Mouse (Mus musculus): ENCODE measurements around the gene Gm17617. TPM values are rescaled to one million over a fixed set of nuclear protein-coding genes. Genes with fewer than 3 reads are reported as not detected.
"Not testable (repeated sequence)": the region's sequence is repeated elsewhere in the genome, so short reads cannot be mapped to it uniquely, and the experiment has no call there.

Gene Gm17617
- polyA plus RNA-seq, 1 experiment from 2014 or later, result not detected

DNA sequence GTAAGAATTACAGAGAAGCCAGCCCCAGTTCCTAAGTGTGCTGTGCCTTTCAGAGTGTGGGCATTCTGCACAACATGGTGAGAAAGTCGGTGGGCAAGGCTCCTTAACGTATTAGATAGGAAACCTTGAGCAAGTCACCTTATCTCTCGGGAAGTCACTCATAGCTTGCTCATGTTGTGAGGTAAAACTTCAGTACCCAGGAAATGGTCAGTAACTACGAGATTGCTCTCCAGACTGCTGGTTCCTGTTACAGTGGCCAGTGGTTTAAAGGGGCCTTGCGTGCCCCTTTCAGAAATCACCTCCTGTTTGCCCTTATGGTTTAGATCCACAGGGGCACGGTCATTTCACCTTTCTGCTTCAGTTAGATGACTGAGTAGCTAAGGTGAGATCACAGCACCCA is 19.0 kb downstream of the Gm17617 start:
- Histone ChIP-seq H3K36me3 (peaks cover 65% of the 10 kb centered on the region), H3K4me3 (replicated peaks) (no peak overlapping the region), H3K9me3 (no peaks in the 10 kb centered on the region), H3K27me3 (no peaks in the 10 kb centered on the region), H3K9ac (replicated peaks) (no peak overlapping the region), H3K27ac (no peak overlapping the region), H3K4me2 (replicated peaks) (no peak overlapping the region), H3K4me1 (replicated peaks) (no peaks in the 10 kb centered on the region)
- 89% methylated on average over 6 of the region's 6 CpGs for WGBS
- no peak for ATAC-seq

DNA sequence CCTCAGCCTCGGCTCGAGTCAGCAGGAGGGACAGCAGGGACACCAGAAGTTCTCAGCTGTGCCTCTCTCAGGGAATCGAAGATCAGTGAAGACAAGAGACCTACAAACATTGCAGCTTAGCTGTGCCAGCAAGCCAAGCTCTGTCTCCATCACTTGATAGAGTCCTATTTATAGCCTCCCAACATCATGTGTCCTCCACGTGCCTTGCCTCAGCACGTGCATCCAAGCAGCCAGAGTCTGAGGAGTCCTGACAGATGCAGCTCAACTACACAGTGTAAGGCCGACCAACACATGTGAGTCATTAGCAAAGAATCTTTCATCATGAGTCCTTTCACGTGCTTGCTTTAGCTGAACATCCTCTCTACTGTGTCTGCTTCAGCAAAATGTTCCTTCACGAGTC is 25.7 kb downstream of the Gm17617 start:
- 93% methylated on average over 8 of the region's 8 CpGs for WGBS
- no peak for ATAC-seq
- H3K9ac ChIP-seq (replicated peaks), result no peak overlapping the region
- no peaks in the 10 kb centered on the region for H3K9me3 ChIP-seq
- no peak overlapping the region for H3K4me2 ChIP-seq (replicated peaks)
- H3K4me3 ChIP-seq (replicated peaks), result no peak overlapping the region
- H3K4me1 ChIP-seq (replicated peaks), result peaks cover 14% of the 10 kb centered on the region
- no peak overlapping the region for H3K27ac ChIP-seq
- H3K36me3 ChIP-seq, result peaks cover 24% of the 10 kb centered on the region
- no peaks in the 10 kb centered on the region for H3K27me3 ChIP-seq

DNA sequence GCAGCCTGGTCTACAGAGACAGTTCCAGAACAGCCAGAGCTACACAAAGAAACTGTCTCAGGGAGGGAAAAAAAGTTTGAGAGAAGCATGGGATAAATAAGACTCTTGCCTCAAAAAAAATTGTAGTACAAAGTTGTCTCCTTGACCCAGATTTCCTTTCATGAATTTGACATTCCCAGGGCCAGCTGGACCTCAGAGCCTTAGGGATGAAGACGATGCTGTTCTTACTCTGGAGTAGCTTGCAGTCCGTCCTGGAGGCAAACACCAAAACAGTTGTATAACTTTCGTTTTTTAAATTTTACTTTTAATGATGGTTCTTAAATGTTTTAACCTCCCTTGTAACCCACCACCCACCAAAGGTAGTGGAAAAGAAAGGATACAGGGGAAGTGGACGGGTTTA is 26.2 kb downstream of the Gm17617 start:
- H3K36me3 ChIP-seq, result peaks cover 23% of the 10 kb centered on the region
- no peak overlapping the region for H3K9ac ChIP-seq (replicated peaks)

DNA sequence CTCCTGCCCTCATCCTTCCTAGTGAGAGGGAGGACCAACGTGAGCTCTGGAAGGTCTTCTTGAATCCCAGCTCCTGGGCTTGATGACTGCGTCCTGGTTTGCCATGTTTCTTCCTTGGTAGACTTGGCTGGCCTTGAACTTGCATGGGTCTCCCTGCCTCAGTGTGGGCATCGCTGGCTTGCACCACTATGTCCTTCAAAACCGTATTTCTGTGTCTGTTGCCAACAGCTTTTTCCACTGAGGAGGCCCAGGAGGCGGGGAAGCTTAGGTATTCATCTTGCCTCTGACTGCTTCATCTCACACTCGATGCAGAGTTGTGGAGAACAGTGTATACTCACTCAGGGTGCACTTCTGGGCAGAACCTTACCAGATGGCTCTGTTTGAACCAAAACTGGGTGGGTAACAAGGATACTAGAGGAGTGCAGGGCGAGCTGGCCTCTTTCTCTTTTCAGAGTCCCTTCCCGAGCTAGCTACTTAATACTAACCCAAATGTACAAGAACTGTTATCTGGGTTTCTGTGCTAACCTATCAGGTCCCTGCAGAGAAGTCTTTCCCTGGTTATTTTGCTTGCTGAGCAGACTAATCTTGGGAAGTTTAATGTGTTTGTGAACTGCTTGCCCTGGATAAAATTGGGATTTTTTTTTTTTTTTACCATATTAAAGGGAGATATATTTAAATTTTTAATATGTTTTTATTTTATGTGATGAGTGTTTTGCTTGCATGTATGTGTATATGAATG is 27.2 kb downstream of the Gm17617 start:
- no peaks in the 10 kb centered on the region for H3K27me3 ChIP-seq
- peaks cover 14% of the 10 kb centered on the region for H3K4me1 ChIP-seq (replicated peaks)
- WGBS, result 21% methylated on average over 8 of the region's 8 CpGs
- H3K27ac ChIP-seq, result no peak overlapping the region
- no peak for ATAC-seq
- peaks cover 18% of the 10 kb centered on the region for H3K36me3 ChIP-seq
- peak overlapping the region; percentile 84 for H3K9ac ChIP-seq (replicated peaks)
- peak overlapping the region; percentile 90 for H3K4me3 ChIP-seq (replicated peaks)
- H3K9me3 ChIP-seq, result no peaks in the 10 kb centered on the region
- peak overlapping the region; percentile 83 for H3K4me2 ChIP-seq (replicated peaks)

More for the DNA sequence above, 26.2 kb downstream of the Gm17617 start:
- no peak for ATAC-seq
- Histone ChIP-seq H3K4me1 (replicated peaks) (peaks cover 14% of the 10 kb centered on the region), H3K9me3 (no peaks in the 10 kb centered on the region), H3K4me3 (replicated peaks) (no peak overlapping the region), H3K27ac (no peak overlapping the region), H3K4me2 (replicated peaks) (no peak overlapping the region), H3K27me3 (no peaks in the 10 kb centered on the region)
- WGBS, result 96% methylated on average over 4 of the region's 4 CpGs

- under 1% methylated on average over 66 of the region's 66 CpGs for WGBS
- peak; percentile 94 for ATAC-seq
- Histone ChIP-seq H3K27ac (peak within 1 kb of the TSS; percentile 86), H3K36me3 (peaks cover 18% of the 10 kb centered on the region), H3K4me1 (replicated peaks) (peaks cover 14% of the 10 kb centered on the region), H3K4me2 (replicated peaks) (peak within 1 kb of the TSS; percentile 83), H3K4me3 (replicated peaks) (peak within 1 kb of the TSS; percentile 90), H3K9me3 (no peaks in the 10 kb centered on the region), H3K27me3 (no peaks in the 10 kb centered on the region), H3K9ac (replicated peaks) (peak within 1 kb of the TSS; percentile 84)
These were observed 28.0 kb downstream of the Gm17617 start, which contains the start of gene Zfp346 for GRCm38 (mm10) chr13:55105045-55105952. Gene Zfp346, plus strand, starts transcription at chr13:55105311.

- no peak for ATAC-seq
- Histone ChIP-seq H3K36me3 (peaks cover 10% of the 10 kb centered on the region), H3K4me1 (replicated peaks) (peaks cover 24% of the 10 kb centered on the region), H3K9me3 (no peaks in the 10 kb centered on the region), H3K4me2 (replicated peaks) (no peak overlapping the region), H3K9ac (replicated peaks) (no peak overlapping the region), H3K4me3 (replicated peaks) (no peak overlapping the region), H3K27me3 (no peaks in the 10 kb centered on the region), H3K27ac (no peak overlapping the region)
- 71% methylated on average over 2 of the region's 2 CpGs for WGBS
These were observed 30.0 kb downstream of the Gm17617 start for GRCm38 (mm10) chr13:55103351-55103750.

DNA sequence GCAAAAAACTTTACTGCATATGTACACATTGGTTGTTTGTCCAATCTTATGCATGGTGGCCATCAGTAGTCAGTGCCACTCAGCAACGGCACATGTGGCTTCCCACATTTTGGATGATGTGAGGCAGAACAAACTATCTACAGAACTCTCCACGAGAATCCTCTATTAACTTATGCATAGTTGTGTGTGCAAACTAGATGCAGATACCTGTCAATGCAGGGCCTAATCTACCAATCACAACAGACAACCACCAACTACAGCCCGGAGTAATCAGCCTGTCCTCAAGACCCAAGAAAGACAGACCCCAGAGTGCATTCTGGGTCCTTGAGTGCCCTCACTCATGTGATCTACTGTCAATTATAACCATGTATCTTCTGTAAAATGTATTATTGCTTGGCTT is 31.0 kb downstream of the Gm17617 start:
- Histone ChIP-seq H3K36me3 (no peaks in the 10 kb centered on the region), H3K27ac (no peak overlapping the region), H3K9ac (replicated peaks) (no peak overlapping the region), H3K4me1 (replicated peaks) (peaks cover 24% of the 10 kb centered on the region), H3K9me3 (no peaks in the 10 kb centered on the region), H3K27me3 (no peaks in the 10 kb centered on the region), H3K4me2 (replicated peaks) (no peak overlapping the region), H3K4me3 (replicated peaks) (no peak overlapping the region)
- no peak for ATAC-seq
- WGBS, result 94% methylated on average over 3 of the region's 3 CpGs

DNA sequence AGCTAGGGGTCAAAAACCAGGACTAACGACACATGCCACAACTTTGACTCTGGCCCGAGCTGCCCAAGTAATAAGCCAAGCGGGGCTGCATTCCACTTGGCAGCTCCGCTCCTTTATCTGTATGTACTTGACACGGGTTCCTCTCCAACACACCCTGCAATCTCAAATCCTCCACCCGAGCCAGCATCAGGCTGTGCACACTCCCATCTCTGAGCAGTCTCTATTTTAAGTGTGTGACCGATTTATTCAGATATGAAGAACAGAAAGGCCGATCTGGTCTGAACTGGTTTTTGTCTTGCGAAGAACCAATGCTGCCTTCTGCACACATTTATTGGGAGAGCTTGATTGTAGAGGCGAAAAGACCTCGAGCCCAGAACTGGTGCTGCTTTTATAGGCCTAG is 31.7 kb downstream of the Gm17617 start:
- Histone ChIP-seq H3K9ac (replicated peaks) (no peak overlapping the region), H3K9me3 (no peaks in the 10 kb centered on the region), H3K27me3 (no peaks in the 10 kb centered on the region), H3K27ac (no peak overlapping the region), H3K4me1 (replicated peaks) (peaks cover 20% of the 10 kb centered on the region), H3K4me3 (replicated peaks) (no peak overlapping the region), H3K36me3 (no peaks in the 10 kb centered on the region), H3K4me2 (replicated peaks) (no peak overlapping the region)
- 94% methylated on average over 11 of the region's 11 CpGs for WGBS
- ATAC-seq, result no peak

- Histone ChIP-seq H3K9ac (replicated peaks) (peak within 1 kb of the TSS; percentile 93), H3K4me2 (replicated peaks) (peak within 1 kb of the TSS; percentile 68), H3K27ac (peak within 1 kb of the TSS; percentile 91), H3K4me3 (replicated peaks) (peak within 1 kb of the TSS; percentile 81), H3K9me3 (no peaks in the 10 kb centered on the region), H3K27me3 (no peaks in the 10 kb centered on the region), H3K36me3 (no peaks in the 10 kb centered on the region), H3K4me1 (replicated peaks) (peaks cover 9% of the 10 kb centered on the region)
- ATAC-seq, result peak; percentile 95
- under 1% methylated on average over 56 of the region's 81 CpGs for WGBS
These were observed 33.4 kb downstream of the Gm17617 start, which contains the start of gene Uimc1 for GRCm38 (mm10) chr13:55099726-55100478. Gene Uimc1, minus strand, starts transcription at chr13:55100300.

GRCm38 (mm10) chr13:55099066-55099725 is 34.2 kb downstream of the Gm17617 start:
- no peaks in the 10 kb centered on the region for H3K27me3 ChIP-seq
- H3K27ac ChIP-seq, result peak overlapping the region; percentile 91; the same call in 1 of the 2 replicates
- H3K36me3 ChIP-seq, result no peaks in the 10 kb centered on the region
- peak overlapping the region; percentile 93 for H3K9ac ChIP-seq (replicated peaks)
- peaks cover 9% of the 10 kb centered on the region for H3K4me1 ChIP-seq (replicated peaks)
- ATAC-seq, result no peak
- H3K9me3 ChIP-seq, result no peaks in the 10 kb centered on the region
- peak overlapping the region; percentile 68 for H3K4me2 ChIP-seq (replicated peaks)
- peak overlapping the region; percentile 81 for H3K4me3 ChIP-seq (replicated peaks)
- 36% methylated on average over 20 of the region's 20 CpGs for WGBS

DNA sequence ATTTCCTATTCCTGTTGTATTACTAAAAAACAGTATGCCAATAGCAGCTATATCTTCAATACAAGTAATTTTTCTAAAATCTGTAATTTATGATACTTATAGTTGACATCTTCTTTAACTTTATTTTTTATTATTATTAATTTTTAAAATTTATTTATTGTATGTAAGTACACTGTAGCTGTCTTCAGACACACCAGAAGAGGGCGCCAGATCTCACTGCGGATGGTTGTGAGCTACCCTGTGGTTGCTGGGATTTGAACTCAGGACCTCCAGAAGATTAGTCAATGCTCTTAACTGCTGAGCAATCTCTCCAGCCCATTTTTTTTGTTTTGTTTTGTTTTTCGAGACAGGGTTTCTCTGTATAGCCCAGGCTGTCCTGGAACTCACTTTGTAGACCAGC is 35.5 kb downstream of the Gm17617 start:
- H3K4me1 ChIP-seq (replicated peaks); H3K4me2 ChIP-seq (replicated peaks); ATAC-seq; H3K36me3 ChIP-seq; H3K27ac ChIP-seq; H3K9ac ChIP-seq (replicated peaks); H3K4me3 ChIP-seq (replicated peaks); H3K9me3 ChIP-seq; H3K27me3 ChIP-seq: not testable (repeated sequence)
- 94% methylated on average over 3 of the region's 3 CpGs for WGBS

Measured in midbrain, embryonic 13.5 days (tissue).